Mouse (Mus musculus): ENCODE measurements at regions not wholly inside any gene's neighbourhood (a gene's known extent, or its start where the extent isn't known, plus 50 kb on each side); places are given as distances from the start of the nearest gene placed in this dataset.

DNA sequence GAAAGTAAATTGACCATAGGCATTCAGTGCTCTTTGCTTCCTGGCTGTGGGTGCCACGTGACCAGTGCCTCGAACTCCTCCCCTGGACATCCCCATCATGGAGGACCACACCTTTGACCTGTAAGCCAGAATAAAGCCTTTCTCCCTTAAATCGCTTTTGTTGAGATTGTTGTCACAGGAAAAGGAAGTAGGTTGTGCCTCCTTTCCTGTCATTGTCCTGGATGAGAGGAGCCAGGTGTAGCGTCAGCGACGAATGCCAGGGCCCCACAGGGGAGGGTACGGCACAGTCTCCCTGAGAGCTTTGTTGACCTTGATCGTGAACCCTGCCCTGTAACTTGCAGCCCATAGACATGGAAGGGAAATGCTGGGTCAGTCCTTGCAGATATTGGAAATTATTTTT lies 952.8 kb downstream of the 4930447A16Rik start:
- TF ChIP-seq POLR2A (IDR thresholded peaks at IDR 0.05; ENCODE audit: low read depth, low read length), result no peak
- no peak for TF ChIP-seq CTCF (IDR thresholded peaks at IDR 0.05; ENCODE audit: extremely low read depth, insufficient read length, insufficient replicate concordance, low read depth, low read length)
